Mouse (Mus musculus) E14TG2a.4 (cell line): ENCODE results near the gene Eng.

Source experiments
- H3K27me3 ChIP-seq: 2 replicates; pipeline ENCODE4 v1.6.1; 2014; ENCODE audit warnings: low read length, control low read depth; ENCODE audit not compliant: insufficient read depth
- H3K36me3 ChIP-seq: 2 replicates; pipeline ENCODE4 v1.6.1; 2014; ENCODE audit warnings: low read length, control low read depth; ENCODE audit not compliant: insufficient read depth
- H3K4me1 ChIP-seq: replicated peaks from 2 replicates; pipeline ENCODE4 v1.6.1; 2014; ENCODE audit warnings: low read depth, low read length, control low read depth
- H3K4me3 ChIP-seq: replicated peaks from 2 replicates; pipeline ENCODE4 v1.5.1; 2014; ENCODE audit warnings: mild to moderate bottlenecking, low read length
- H3K9me3 ChIP-seq: 2 replicates; pipeline ENCODE4 v1.6.1; 2014; ENCODE audit warnings: low read length, control low read depth
- CTCF ChIP-seq: conservative IDR thresholded peaks from 2 replicates; pipeline ENCODE4 v1.5.1; 2014; ENCODE audit warnings: low read length
- NANOG ChIP-seq: IDR thresholded peaks from 2 replicates; pipeline ENCODE4 v1.6.1; 2014; ENCODE audit warnings: borderline replicate concordance, low read length, mixed read lengths
- POU5F1 ChIP-seq: IDR thresholded peaks from 2 replicates; pipeline ENCODE4 v1.6.1; 2014; ENCODE audit warnings: low read length, borderline replicate concordance

Eng gene

GRCm38 (mm10) chr2:32711301-32712056 is 65.1 kb downstream of the Eng start:
- peaks cover 54% of the 10 kb centered on the region for H3K36me3 ChIP-seq
- no peaks in the 10 kb centered on the region for H3K9me3 ChIP-seq

GRCm38 (mm10) chr2:32712108-32712551 is 65.7 kb downstream of the Eng start:
- Histone ChIP-seq H3K4me3 (peak overlapping the region; percentile 97), H3K4me1 (peaks cover 69% of the 10 kb centered on the region), H3K27me3 (no peaks in the 10 kb centered on the region), H3K36me3 (peaks cover 47% of the 10 kb centered on the region), H3K9me3 (no peaks in the 10 kb centered on the region)
- TF ChIP-seq CTCF (no peak), POU5F1 (no peak), NANOG (no peak)

More at GRCm38 (mm10) chr2:32711301-32712056, 65.1 kb downstream of the Eng start:
- TF ChIP-seq CTCF (no peak), NANOG (no peak), POU5F1 (no peak)
- peak overlapping the region; percentile 97 for H3K4me3 ChIP-seq
- peaks cover 76% of the 10 kb centered on the region for H3K4me1 ChIP-seq
- H3K27me3 ChIP-seq: no peaks in the 10 kb centered on the region

DNA sequence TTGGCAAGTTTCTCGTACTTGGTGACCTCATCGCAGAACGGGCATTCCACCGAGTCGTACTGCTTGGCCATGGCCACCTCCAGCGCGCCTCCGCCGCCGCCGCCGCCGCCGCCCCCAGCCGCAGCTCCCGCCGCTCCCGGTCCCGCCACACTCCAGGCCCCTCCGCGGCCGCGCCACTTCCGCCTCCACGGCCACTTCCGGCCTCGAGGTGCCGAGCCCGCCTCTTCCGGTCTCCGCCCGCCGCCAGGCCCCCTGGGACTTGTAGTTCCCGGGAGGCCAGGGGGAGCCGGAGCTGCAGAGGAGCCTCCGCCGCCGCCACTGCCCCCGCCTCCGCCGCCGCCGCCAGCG is 66.2 kb downstream of the Eng start:
- no peaks in the 10 kb centered on the region for H3K9me3 ChIP-seq
- peaks cover 65% of the 10 kb centered on the region for H3K4me1 ChIP-seq
- H3K27me3 ChIP-seq: no peaks in the 10 kb centered on the region
- H3K4me3 ChIP-seq: peak overlapping the region; percentile 97
- H3K36me3 ChIP-seq: peaks cover 43% of the 10 kb centered on the region
- no peak for TF ChIP-seq CTCF
- TF ChIP-seq POU5F1: no peak
- TF ChIP-seq NANOG: no peak

- peaks cover 59% of the 10 kb centered on the region for H3K4me1 ChIP-seq
- H3K4me3 ChIP-seq: peak within 1 kb of the TSS; percentile 97
- H3K9me3 ChIP-seq: no peaks in the 10 kb centered on the region
- peaks cover 37% of the 10 kb centered on the region for H3K36me3 ChIP-seq
- H3K27me3 ChIP-seq: no peaks in the 10 kb centered on the region
- TF ChIP-seq NANOG: no peak
- peak; percentile 50 for TF ChIP-seq CTCF
Observed at GRCm38 (mm10) chr2:32712934-32713817, 66.8 kb downstream of the Eng start, which contains the start of gene Cdk9. Gene Cdk9 (minus strand): TSS chr2:32713076.

DNA sequence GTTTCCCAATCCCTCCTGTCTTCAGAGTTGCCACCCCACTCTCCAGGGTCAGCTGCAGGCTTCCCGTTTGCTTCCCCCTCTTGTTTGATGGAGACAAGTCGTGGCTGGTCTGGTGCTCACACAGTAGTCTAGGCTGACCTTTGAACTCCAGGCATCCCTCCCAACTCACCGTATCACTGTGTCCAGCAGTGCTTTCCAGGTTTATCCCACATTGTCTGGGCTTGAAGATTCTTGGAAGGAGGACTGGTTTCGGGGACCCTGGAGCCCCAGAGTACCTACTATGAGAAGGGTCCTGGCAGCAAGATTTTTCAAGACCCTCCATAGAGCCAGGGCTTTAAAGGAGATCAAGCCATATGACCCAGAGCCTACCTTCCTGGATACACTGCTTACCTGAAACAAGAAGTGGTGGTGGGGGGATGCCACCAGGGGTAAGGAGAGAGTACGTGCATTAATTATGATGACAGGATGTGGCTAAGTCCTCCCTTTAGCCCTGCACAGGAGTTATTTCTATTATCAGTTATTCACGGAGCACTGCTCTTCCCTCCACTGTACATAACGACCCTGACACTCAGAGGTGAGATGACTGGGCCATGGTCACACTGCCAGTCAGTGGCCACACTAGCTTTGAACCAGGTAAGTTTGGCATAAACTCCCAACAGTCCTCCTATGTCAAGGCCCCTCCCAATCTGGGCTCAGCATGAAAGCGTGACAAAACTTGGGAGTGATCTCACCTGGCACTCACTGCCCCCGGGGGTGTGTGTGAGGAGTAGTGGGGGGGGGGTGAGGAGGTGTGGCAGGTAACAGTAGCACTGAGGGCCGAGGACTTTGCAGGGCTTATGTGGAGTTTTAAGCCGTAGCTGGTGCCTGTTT is 68.0 kb downstream of the Eng start:
- peaks cover 25% of the 10 kb centered on the region for H3K36me3 ChIP-seq
- no peaks in the 10 kb centered on the region for H3K9me3 ChIP-seq
- peaks cover 2% of the 10 kb centered on the region for H3K27me3 ChIP-seq
- no peak for TF ChIP-seq CTCF
- no peak for TF ChIP-seq POU5F1
- no peak for TF ChIP-seq NANOG
- H3K4me3 ChIP-seq: peak overlapping the region; percentile 97
- H3K4me1 ChIP-seq: peaks cover 56% of the 10 kb centered on the region

DNA sequence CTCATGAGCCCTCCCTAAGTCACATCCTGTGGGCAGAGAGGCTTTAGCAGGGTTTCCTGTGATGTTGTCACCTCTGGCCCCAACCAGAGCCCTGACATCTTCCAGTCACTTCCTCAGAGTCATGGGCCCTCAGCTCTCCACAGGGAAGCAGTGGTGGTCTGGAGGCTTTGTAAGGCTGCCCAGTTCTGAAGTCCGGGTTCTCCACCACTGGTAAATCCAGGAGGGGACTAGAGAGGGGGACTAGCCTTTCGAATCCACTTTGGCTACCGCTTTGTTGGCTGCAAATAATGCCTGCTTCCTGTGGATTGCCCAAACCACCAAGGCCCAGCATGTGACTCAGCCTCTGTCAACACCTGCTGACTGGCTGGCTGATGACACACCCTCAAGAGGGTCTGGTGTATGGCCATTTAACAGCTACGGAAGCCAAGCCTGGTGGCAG is 68.6 kb downstream of the Eng start:
- Histone ChIP-seq H3K36me3 (peaks cover 19% of the 10 kb centered on the region), H3K4me3 (no peak overlapping the region), H3K27me3 (peaks cover 6% of the 10 kb centered on the region), H3K4me1 (peaks cover 49% of the 10 kb centered on the region), H3K9me3 (no peaks in the 10 kb centered on the region)
- TF ChIP-seq POU5F1 (no peak), CTCF (no peak), NANOG (no peak)

- no peaks in the 10 kb centered on the region for H3K9me3 ChIP-seq
- TF ChIP-seq POU5F1 (no peak), NANOG (no peak), CTCF (no peak)
- peaks cover 6% of the 10 kb centered on the region for H3K27me3 ChIP-seq
- no peak overlapping the region; the same call in 1 of the 2 replicates for H3K4me3 ChIP-seq
- H3K4me1 ChIP-seq: peaks cover 44% of the 10 kb centered on the region
- H3K36me3 ChIP-seq: no peaks in the 10 kb centered on the region
Observed at GRCm38 (mm10) chr2:32718761-32719160, 72.4 kb downstream of the Eng start.
